Mouse (Mus musculus) neutrophil, adult 5-6 weeks (primary cell): ENCODE data around the gene Foxe1. TPM values are rescaled to one million over a fixed set of nuclear protein-coding genes. Genes with fewer than 3 reads are reported as not detected.

Source experiments
- ATAC-seq: fragments of 151-379, 151-347 bp; 2 replicates; pipeline ENCODE4 v1.8.0; 2017; ENCODE audit warnings: mild to moderate bottlenecking, moderate TSS enrichment; ENCODE audit not compliant: insufficient number of reproducible peaks, poor library complexity, low FRiP score, severe bottlenecking; ENCODE audit errors: extremely low read depth
- total RNA-seq: library from RNA; stranded (forward); fragments of 200-1000 nt; gene quantifications from 2 replicates; pipeline ENCODE4 v1.2.3, GENCODE M21; 2017

Gene Foxe1
- total RNA-seq, 1 experiment from 2014 or later = not detected

DNA sequence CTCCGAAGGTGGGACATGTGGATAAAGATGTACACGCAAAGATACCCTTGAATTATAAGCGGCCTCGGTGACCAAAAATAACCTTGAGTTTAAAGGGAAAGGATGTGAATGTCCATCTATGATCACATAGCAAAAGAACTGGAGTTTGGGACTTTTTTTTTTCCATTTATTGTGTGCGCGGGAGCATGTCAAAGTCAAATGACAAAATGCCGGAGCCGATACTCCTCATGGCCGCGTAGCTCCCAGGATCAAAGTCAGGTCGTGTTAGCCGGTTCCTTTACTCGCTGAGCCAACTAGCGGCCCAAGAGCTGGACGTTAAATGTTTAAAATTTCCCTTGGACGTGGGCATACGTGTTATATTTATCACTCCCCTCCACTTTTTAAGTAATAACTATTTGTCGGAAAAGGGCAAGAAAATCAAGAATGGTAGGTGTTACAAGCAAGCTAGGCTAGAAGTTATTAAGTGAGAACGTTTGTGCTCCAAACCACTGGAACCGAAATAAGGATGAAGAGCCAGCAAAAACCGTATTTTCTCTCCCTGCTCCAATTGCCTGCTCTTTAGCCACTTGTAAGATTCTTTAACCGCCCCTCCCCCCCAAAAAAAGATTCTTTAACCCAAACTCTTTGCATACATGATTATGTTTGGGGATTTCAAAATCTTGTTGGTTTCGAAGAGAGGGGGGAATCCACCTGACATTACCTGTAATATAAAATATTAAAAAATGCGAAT lies 46.4 kb downstream of the Foxe1 start:
- no peak for ATAC-seq

DNA sequence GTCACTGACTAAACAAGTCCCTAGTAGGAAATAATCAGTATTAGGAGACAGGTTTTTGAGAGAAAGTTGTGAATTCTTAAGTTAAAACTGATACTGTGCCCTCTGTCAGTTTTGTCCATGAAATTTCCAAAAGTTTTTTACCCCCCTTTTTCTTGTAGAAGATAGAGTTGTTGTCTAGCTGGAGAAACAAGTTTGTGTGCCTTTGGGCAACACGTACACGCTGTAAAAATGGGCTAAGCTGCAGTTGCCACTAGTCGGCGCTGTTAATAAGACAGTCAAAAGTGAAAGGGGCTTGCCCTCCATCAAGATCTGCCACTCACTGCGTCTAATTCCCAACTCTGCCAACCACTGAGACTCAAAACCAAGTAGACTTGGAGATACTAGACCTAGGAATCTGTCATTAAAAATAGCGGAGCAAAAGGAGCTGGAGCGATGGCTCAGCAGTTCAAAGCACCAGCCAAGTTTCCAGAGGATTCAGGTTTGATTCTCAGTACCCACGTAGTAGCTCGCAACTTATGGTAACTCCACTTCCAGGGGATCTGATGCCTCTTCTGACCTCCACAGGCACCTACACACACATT lies 47.1 kb downstream of the Foxe1 start:
- ATAC-seq = peak; percentile 71

GRCm38 (mm10) chr4:46394388-46394787 lies 51.0 kb downstream of the Foxe1 start:
- ATAC-seq = no peak

GRCm38 (mm10) chr4:46395736-46396135 lies 52.3 kb downstream of the Foxe1 start:
- no peak for ATAC-seq

Other genes with a start within 250 kb of the Foxe1 start
- gene Ncbp1, start 205.0 kb upstream of the Foxe1 start, total RNA-seq = 39.9 and 42.0 TPM in 2 replicates
- gene Tstd2, start 204.9 kb upstream of the Foxe1 start, total RNA-seq = 27.4 and 31.9 TPM in 2 replicates
- 62.5 and 81.4 TPM in 2 replicates for gene Xpa, start 147.3 kb upstream of the Foxe1 start, total RNA-seq
- 10.1 and 13.2 TPM in 2 replicates for gene Trmo, start 45.8 kb downstream of the Foxe1 start, total RNA-seq
- 0.47 and 0.74 TPM in 2 replicates for gene Hemgn, start 69.9 kb downstream of the Foxe1 start, total RNA-seq
- 43.2 and 45.9 TPM in 2 replicates for gene Anp32b, start 107.3 kb downstream of the Foxe1 start, total RNA-seq
- 19.1 and 20.1 TPM in 2 replicates for gene Nans, start 145.6 kb downstream of the Foxe1 start, total RNA-seq
- gene Trim14, start 192.5 kb downstream of the Foxe1 start, total RNA-seq = 64.6 and 79.0 TPM in 2 replicates